Mouse (Mus musculus) CH12.LX (cell line): Measurements from ENCODE around the gene Aldh4a1. TPM values are rescaled to one million over a fixed set of nuclear protein-coding genes. Genes with fewer than 3 reads are reported as not detected.

Experiments
- DNase-seq: peaks from one replicate; pipeline ENCODE4 v3.0.0-alpha.2; 2013; ENCODE audit errors: extremely low read depth
- H3K27ac ChIP-seq: 2 replicates; pipeline ENCODE4 v1.5.1; 2012; ENCODE audit warnings: low read depth, mild to moderate bottlenecking, control low read depth, moderate library complexity; ENCODE audit not compliant: insufficient read depth
- H3K27me3 ChIP-seq: replicated peaks from 2 replicates; pipeline ENCODE3; 2012; ENCODE audit warnings: inconsistent platforms
- H3K36me3 ChIP-seq, 2 experiments: replicated peaks in 1 of 2; 2 replicates each; pipeline versions ENCODE3 to v1.6.1; 2012; ENCODE audit warnings: inconsistent platforms in 1 of 2, low read length in 1 of 2, mild to moderate bottlenecking in 1 of 2, mixed read lengths in 1 of 2, moderate library complexity in 1 of 2; ENCODE audit not compliant: control insufficient read depth in 1 of 2, insufficient read depth in 1 of 2
- H3K4me1 ChIP-seq, 2 experiments: 2 replicates each; pipeline ENCODE4 v1.6.1; 2012; ENCODE audit warnings: inconsistent platforms in 1 of 2, moderate library complexity in 1 of 2; ENCODE audit not compliant: insufficient read depth in 2 of 2, control insufficient read depth in 1 of 2
- H3K4me2 ChIP-seq: 2 replicates; pipeline ENCODE4 v1.6.1; 2012; ENCODE audit warnings: low read depth, mild to moderate bottlenecking, control low read depth; ENCODE audit not compliant: poor library complexity, insufficient read depth, severe bottlenecking
- H3K4me3 ChIP-seq, 3 experiments: fragments of 150-350 bp in 1 of 3; sonication (generic) in 1 of 3; replicated peaks in 1 of 3; 2 replicates each; pipeline versions ENCODE3 to v1.5.1; 2011 to 2012; ENCODE audit warnings: low read depth in 2 of 3, low read length in 2 of 3, mild to moderate bottlenecking in 2 of 3, moderate library complexity in 2 of 3, control low read depth in 1 of 3, improper control_type of control experiment in 1 of 3, inconsistent platforms in 1 of 3, mixed read lengths in 1 of 3; ENCODE audit not compliant: poor library complexity in 1 of 3
- H3K79me2 ChIP-seq: replicated peaks from 2 replicates; pipeline ENCODE4 v1.6.1; 2012; ENCODE audit warnings: mild to moderate bottlenecking, moderate library complexity; ENCODE audit not compliant: control insufficient read depth, poor library complexity, insufficient read depth, severe bottlenecking; ENCODE audit errors: extremely low read depth
- H3K9ac ChIP-seq: 2 replicates; pipeline ENCODE4 v1.6.1; 2012; ENCODE audit warnings: low read depth, mild to moderate bottlenecking, control low read depth, moderate library complexity; ENCODE audit not compliant: insufficient read depth
- H3K9me3 ChIP-seq: replicated peaks from 2 replicates; pipeline ENCODE3; 2012; ENCODE audit warnings: low read length, inconsistent platforms, mixed read lengths
- CTCF ChIP-seq, 2 experiments: IDR thresholded peaks in 1 of 2; conservative IDR thresholded peaks in 1 of 2; 2 replicates each; pipeline ENCODE4 v1.5.1; 2011 to 2012; ENCODE audit warnings: low read depth in 2 of 2, low read length in 2 of 2, improper control_type of control experiment in 1 of 2, inconsistent platforms in 1 of 2, mild to moderate bottlenecking in 1 of 2, moderate library complexity in 1 of 2
- E2F4 ChIP-seq: IDR thresholded peaks from 2 replicates; pipeline ENCODE4 v1.6.1; 2011; ENCODE audit warnings: low read depth, low read length, improper control_type of control experiment; ENCODE audit not compliant: insufficient replicate concordance
- EP300 ChIP-seq: IDR thresholded peaks from 2 replicates; pipeline ENCODE4 v1.6.1; 2011; ENCODE audit warnings: low read length, improper control_type of control experiment
- ETS1 ChIP-seq: conservative IDR thresholded peaks from 2 replicates; pipeline ENCODE4 v1.6.1; 2012; ENCODE audit warnings: low read depth, mild to moderate bottlenecking, inconsistent platforms, low read length, improper control_type of control experiment, moderate library complexity
- HCFC1 ChIP-seq: IDR thresholded peaks from 2 replicates; pipeline ENCODE4 v1.6.1; 2012; ENCODE audit warnings: low read depth, mild to moderate bottlenecking, inconsistent platforms, low read length, improper control_type of control experiment
- IRF4 ChIP-seq: IDR thresholded peaks from 2 replicates; pipeline ENCODE4 v1.6.1; 2014; ENCODE audit warnings: low read depth, mild to moderate bottlenecking, inconsistent platforms, low read length, improper control_type of control experiment
- MAZ ChIP-seq: IDR thresholded peaks from 2 replicates; pipeline ENCODE4 v1.6.1; 2012; ENCODE audit warnings: low read depth, mild to moderate bottlenecking, inconsistent platforms, low read length, improper control_type of control experiment, moderate library complexity
- MEF2A ChIP-seq: IDR thresholded peaks from 2 replicates; pipeline ENCODE4 v1.6.1; 2014; ENCODE audit warnings: low read depth, mild to moderate bottlenecking, inconsistent platforms, low read length, improper control_type of control experiment, borderline replicate concordance
- MYC ChIP-seq: IDR thresholded peaks from 2 replicates; pipeline ENCODE4 v1.6.1; 2011; ENCODE audit warnings: low read depth, mild to moderate bottlenecking, improper control_type of control experiment, low read length
- NELFE ChIP-seq: IDR thresholded peaks from 2 replicates; pipeline ENCODE4 v1.6.1; 2011; ENCODE audit warnings: low read depth, low read length, improper control_type of control experiment
- POLR2AphosphoS2 ChIP-seq: IDR thresholded peaks from 2 replicates; pipeline ENCODE4 v1.6.1; 2011; ENCODE audit warnings: low read depth, low read length, improper control_type of control experiment
- RCOR1 ChIP-seq: conservative IDR thresholded peaks from 2 replicates; pipeline ENCODE4 v1.6.1; 2012; ENCODE audit warnings: low read depth, mild to moderate bottlenecking, inconsistent platforms, low read length, improper control_type of control experiment
- SMC3 ChIP-seq: IDR thresholded peaks from 2 replicates; pipeline ENCODE4 v1.6.1; 2011; ENCODE audit warnings: low read depth, low read length, improper control_type of control experiment
- TBP ChIP-seq: conservative IDR thresholded peaks from 2 replicates; pipeline ENCODE4 v1.6.1; 2011; ENCODE audit warnings: low read depth, low read length, improper control_type of control experiment
- ZMIZ1 ChIP-seq: IDR thresholded peaks from 2 replicates; pipeline ENCODE4 v1.6.1; 2012; ENCODE audit warnings: low read depth, mild to moderate bottlenecking, inconsistent platforms, low read length, improper control_type of control experiment
- dilution Hi-C: fragments of 300-500 bp; cut with MboI; formaldehyde crosslinking; loops from 2 replicates; pipeline ENCODE4 v1.14.3; 2020; ENCODE audit warnings: low sequenced_read_pairs; ENCODE audit not compliant: extremely low pct_unique_long_range_greater_than_20kb, extremely low pct_ligation_motif_present
- in situ Hi-C: fragments of 300-500 bp; cut with MboI; formaldehyde crosslinking; loops from 3 replicates; pipeline ENCODE4 v1.14.3; 2019; ENCODE audit warnings: low sequenced_read_pairs, low pct_ligation_motif_present, low pct_unique_long_range_greater_than_20kb, mixed read lengths
- polyA plus RNA-seq: library from polyadenylated mRNA; unstranded; fragments of >175 nt; gene quantifications from 2 replicates; pipeline ENCODE4 v1.2.1, GENCODE M21; 2012; ENCODE audit warnings: low read depth; ENCODE audit not compliant: insufficient read length
- total RNA-seq, 2 experiments: library from RNA; depleted of rRNA; stranded (reverse); fragments of 300-350 nt in 1 of 2; fragments of >200 nt in 1 of 2; gene quantifications; 2 replicates each; pipeline ENCODE4 v1.2.3; 2012 to 2014

The Aldh4a1 gene
- total and polyA plus RNA-seq, 3 experiments = 6.5 to 18.0 (median 6.5) TPM

GRCm38 (mm10) chr4:139593383-139593782 lies 29.3 kb upstream of the Aldh4a1 start:
- in situ Hi-C loops = no loop called here
- Histone ChIP-seq H3K27me3 (peaks cover 21% of the 10 kb centered on the region), H3K4me3 (no peak overlapping the region), H3K9ac (no peak overlapping the region), H3K36me3 (no peaks in the 10 kb centered on the region), H3K4me2 (no peak overlapping the region), H3K79me2 (no peaks in the 10 kb centered on the region), H3K9me3 (peaks cover 7% of the 10 kb centered on the region), H3K27ac (no peak overlapping the region), H3K4me1 (peaks cover 8 to 13% of the 10 kb centered on the region in 2 experiments)
- dilution Hi-C loops = no loop called here
- TF ChIP-seq POLR2AphosphoS2 = no peak
- TF ChIP-seq, all 38 proteins: peak for 0
- DNase-seq = no peak

GRCm38 (mm10) chr4:139594062-139594461 lies 28.6 kb upstream of the Aldh4a1 start:
- Histone ChIP-seq H3K36me3 (no peaks in the 10 kb centered on the region), H3K4me1 (peaks cover 11 to 19% of the 10 kb centered on the region in 2 experiments), H3K27ac (no peak overlapping the region), H3K9ac (no peak overlapping the region), H3K27me3 (peaks cover 20% of the 10 kb centered on the region)
- no peak for TF ChIP-seq HCFC1
- peak in 1 of 2 experiments; percentile 28; a peak in 2 of 4 replicates for TF ChIP-seq CTCF (conservative IDR thresholded peaks at IDR 0.05 in 1 of 2, IDR thresholded peaks at IDR 0.05 in 1 of 2; ENCODE audit: low read depth in 2 of 2, low read length in 2 of 2)
- peak; percentile 9 for TF ChIP-seq SMC3
- TF ChIP-seq, all 38 proteins: peak for 2
- H3K4me3 ChIP-seq = no peak overlapping the region
- no peaks in the 10 kb centered on the region for H3K79me2 ChIP-seq
- dilution Hi-C loops = no loop called here
- H3K9me3 ChIP-seq = peaks cover 7% of the 10 kb centered on the region
- in situ Hi-C loops = no loop called here
- DNase-seq = no peak
- no peak overlapping the region for H3K4me2 ChIP-seq

- Histone ChIP-seq H3K9me3 (peaks cover 7% of the 10 kb centered on the region), H3K9ac (no peak overlapping the region), H3K4me2 (no peak overlapping the region), H3K79me2 (no peaks in the 10 kb centered on the region), H3K27me3 (peaks cover 11% of the 10 kb centered on the region), H3K4me1 (peaks cover 13 to 26% of the 10 kb centered on the region in 2 experiments), H3K27ac (no peak overlapping the region), H3K36me3 (no peaks in the 10 kb centered on the region), H3K4me3 (no peak overlapping the region)
- no peak for DNase-seq
- dilution Hi-C loops = no loop called here
- TF ChIP-seq MYC (no peak), ZMIZ1 (no peak), ETS1 (no peak), EP300 (no peak), MAZ (no peak), MEF2A (no peak), RCOR1 (no peak), E2F4 (no peak), NELFE (no peak), TBP (no peak), IRF4 (no peak)
- in situ Hi-C loops = no loop called here
Observed at GRCm38 (mm10) chr4:139596715-139597114, 26.0 kb upstream of the Aldh4a1 start.
